Mouse (Mus musculus): Measurements from ENCODE around the gene Pmm2. TPM values are rescaled to one million over a fixed set of nuclear protein-coding genes. Genes with fewer than 3 reads are reported as not detected.

The Pmm2 gene
- total RNA-seq (2021) = 10 to 100 TPM; 44.2 to 50.2 TPM
- long read RNA-seq, experiment 1, transcript Pmm2-201 (9 exons, 1,842 nt) = major isoform, 29 of 40 reads
- long read RNA-seq, experiment 1, partial matches to known transcripts = 4 of 40 reads
- long read RNA-seq, experiment 1, other reads (novel, unspliced or antisense) = 6 of 40 reads
- long read RNA-seq, experiment 2, transcript Pmm2-201 (9 exons, 1,842 nt) = major isoform, 10 of 14 reads
- long read RNA-seq, experiment 2, partial matches to known transcripts = 1 of 14 reads
- long read RNA-seq, experiment 2, other reads (novel, unspliced or antisense) = 2 of 14 reads

GRCm38 (mm10) chr16:8637217-8638051 lies at the start of gene Pmm2, which contains the start of gene Tmem186:
Gene Pmm2, plus strand, starts transcription at chr16:8637674.
Gene Tmem186, minus strand, starts transcription at chr16:8637712.
- DNase-seq = peak; percentile 85

- DNase-seq = no peak
Measured at GRCm38 (mm10) chr16:8595411-8595810, 42.1 kb upstream of the Pmm2 start.

GRCm38 (mm10) chr16:8596336-8596735 lies 41.1 kb upstream of the Pmm2 start:
- no peak for DNase-seq

- no peak for DNase-seq
Measured at GRCm38 (mm10) chr16:8597516-8597915, 40.0 kb upstream of the Pmm2 start.

GRCm38 (mm10) chr16:8603789-8604188 lies 33.7 kb upstream of the Pmm2 start:
- DNase-seq = no peak

- no peak for DNase-seq
Measured at GRCm38 (mm10) chr16:8610397-8610796, 27.1 kb upstream of the Pmm2 start.

- no peak for DNase-seq
Measured at GRCm38 (mm10) chr16:8612214-8613005, 25.1 kb upstream of the Pmm2 start.

GRCm38 (mm10) chr16:8613039-8613438 lies 24.4 kb upstream of the Pmm2 start:
- DNase-seq = no peak

GRCm38 (mm10) chr16:8613447-8613846 lies 24.0 kb upstream of the Pmm2 start:
- no peak for DNase-seq

GRCm38 (mm10) chr16:8619659-8620314 lies 17.7 kb upstream of the Pmm2 start:
- DNase-seq = no peak

- no peak for DNase-seq
Measured at GRCm38 (mm10) chr16:8620315-8621115, 17.0 kb upstream of the Pmm2 start.

GRCm38 (mm10) chr16:8630419-8630818 lies 7.1 kb upstream of the Pmm2 start:
- no peak for DNase-seq

- DNase-seq = no peak
Measured at GRCm38 (mm10) chr16:8631428-8631827, 6.0 kb upstream of the Pmm2 start.

- no peak for DNase-seq
Measured at GRCm38 (mm10) chr16:8636867-8637216, 632 bp upstream of the Pmm2 start.

GRCm38 (mm10) chr16:8638131-8638530 lies 657 bp downstream of the Pmm2 start:
- DNase-seq = no peak

GRCm38 (mm10) chr16:8639466-8640191 lies 2.2 kb downstream of the Pmm2 start:
- no peak for DNase-seq

- DNase-seq = peak; percentile 43 to 58
Measured at GRCm38 (mm10) chr16:8643855-8644254, 6.4 kb downstream of the Pmm2 start.

GRCm38 (mm10) chr16:8645546-8645945 lies 8.1 kb downstream of the Pmm2 start:
- no peak for DNase-seq

GRCm38 (mm10) chr16:8650007-8650406 lies 12.5 kb downstream of the Pmm2 start:
- no peak for DNase-seq

GRCm38 (mm10) chr16:8655108-8655507 lies 17.6 kb downstream of the Pmm2 start:
- no peak for DNase-seq

- no peak for DNase-seq
Measured at GRCm38 (mm10) chr16:8655599-8655998, 18.1 kb downstream of the Pmm2 start.
